Mouse (Mus musculus): ENCODE results near the gene S100a16.

GRCm38 (mm10) chr3:90585595-90585994 is 48.5 kb downstream of the S100a16 start:
- TF ChIP-seq CTCF (IDR thresholded peaks at IDR 0.05; ENCODE audit: control insufficient read depth, insufficient read depth, low read length) (peak; percentile 87), POLR2A (IDR thresholded peaks at IDR 0.05; ENCODE audit: borderline replicate concordance, control insufficient read depth, low read depth, low read length) (no peak)
